Mouse (Mus musculus) midbrain, embryonic 13.5 days (tissue): ENCODE data around the gene Fbp2. TPM values are rescaled to one million over a fixed set of nuclear protein-coding genes. Genes with fewer than 3 reads are reported as not detected.

ENCODE experiments used
- ATAC-seq: fragments of 200-750 bp; cut with Nextera tagmentation; 2 replicates; pipeline ENCODE4 v1.8.0; 2017; ENCODE audit warnings: mild to moderate bottlenecking, moderate TSS enrichment, moderate library complexity
- H3K27ac ChIP-seq: fragments of 300-500 bp; sonication (generic); 2 replicates; pipeline ENCODE4 v1.5.1; 2015; ENCODE audit warnings: inconsistent platforms, mild to moderate bottlenecking, moderate library complexity
- H3K27me3 ChIP-seq: fragments of 300-500 bp; sonication (generic); 2 replicates; pipeline ENCODE4 v1.6.1; 2015; ENCODE audit warnings: mild to moderate bottlenecking, inconsistent platforms
- H3K36me3 ChIP-seq: fragments of 300-500 bp; sonication (generic); 2 replicates; pipeline ENCODE4 v1.6.1; 2015; ENCODE audit warnings: mild to moderate bottlenecking, inconsistent platforms
- H3K4me1 ChIP-seq: fragments of 300-500 bp; sonication (generic); replicated peaks from 2 replicates; pipeline ENCODE4 v1.6.1; 2015; ENCODE audit warnings: inconsistent platforms
- H3K4me2 ChIP-seq: fragments of 300-500 bp; sonication (generic); replicated peaks from 2 replicates; pipeline ENCODE4 v1.6.1; 2015; ENCODE audit warnings: moderate library complexity, mild to moderate bottlenecking, inconsistent platforms
- H3K4me3 ChIP-seq: fragments of 300-500 bp; sonication (generic); replicated peaks from 2 replicates; pipeline ENCODE4 v1.5.1; 2015; ENCODE audit warnings: mild to moderate bottlenecking, inconsistent platforms
- H3K9ac ChIP-seq: fragments of 300-500 bp; sonication (generic); replicated peaks from 2 replicates; pipeline ENCODE4 v1.6.1; 2015; ENCODE audit warnings: mild to moderate bottlenecking, inconsistent platforms
- H3K9me3 ChIP-seq: fragments of 300-500 bp; sonication (generic); 2 replicates; pipeline ENCODE4 v1.6.1; 2016; ENCODE audit warnings: mild to moderate bottlenecking, inconsistent platforms
- WGBS: fragments of 180-500 bp; shearing (Covaris S2); methylation state at CpG from one replicate; pipeline ENCODE4 v1.1.7; 2015; 5-methylcytosine and 5-hydroxymethylcytosine counted together
- polyA plus RNA-seq: library from polyadenylated mRNA; unstranded; fragments of >200 nt; fragmentation: Nextera tagmentation; extraction: Ambion mirVana; gene quantifications from 2 replicates; pipeline ENCODE4 v1.2.1, GENCODE M21; 2015

The Fbp2 gene
- polyA plus RNA-seq = 0.44 TPM in 1 of 2 replicates, not detected in the other

GRCm38 (mm10) chr13:62857941-62858915 is at the start of gene Fbp2:
Gene Fbp2, minus strand, starts transcription at chr13:62858422.
- Histone ChIP-seq H3K4me2 (no peak within 1 kb of the TSS), H3K36me3 (no peaks in the 10 kb centered on the region), H3K4me1 (no peaks in the 10 kb centered on the region), H3K27me3 (no peaks in the 10 kb centered on the region), H3K9me3 (no peaks in the 10 kb centered on the region), H3K27ac (no peak within 1 kb of the TSS), H3K4me3 (no peak within 1 kb of the TSS), H3K9ac (no peak within 1 kb of the TSS)
- WGBS = 73% methylated on average over 21 of the region's 21 CpGs
- ATAC-seq = no peak

DNA sequence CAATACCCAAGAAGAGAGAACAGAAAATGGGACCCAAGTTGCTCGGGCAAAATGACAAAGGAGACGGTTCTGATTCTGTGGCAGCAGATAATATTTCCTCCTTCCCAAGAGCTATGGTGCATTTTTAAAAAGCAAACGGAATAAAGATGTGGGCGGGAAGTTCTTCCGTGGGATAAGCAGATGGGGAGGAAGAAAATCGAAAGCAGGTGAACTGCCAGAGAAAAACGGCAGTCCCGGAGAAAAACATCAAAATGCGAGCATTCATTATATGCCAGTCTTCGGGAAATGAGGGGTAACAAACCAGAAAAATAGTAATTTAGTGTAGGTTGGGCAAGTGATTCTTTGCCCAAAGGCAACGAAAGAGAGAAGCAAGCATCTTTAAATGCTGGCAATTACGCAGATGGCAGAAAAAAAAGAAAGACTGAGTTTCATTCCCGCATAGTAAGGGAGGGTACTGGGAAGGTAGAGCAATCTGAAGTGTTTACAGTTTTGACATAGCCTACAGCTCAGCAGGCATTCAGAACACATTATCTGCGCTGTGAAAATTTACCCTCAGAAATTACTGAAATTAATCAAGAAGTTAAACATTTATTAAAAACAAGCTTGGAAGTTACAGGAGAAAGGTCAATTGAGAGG is 49.4 kb upstream of the Fbp2 start:
- WGBS = 80% methylated on average over 14 of the region's 14 CpGs
- Histone ChIP-seq H3K36me3 (no peaks in the 10 kb centered on the region), H3K4me3 (no peak overlapping the region), H3K9me3 (no peaks in the 10 kb centered on the region), H3K27ac (no peak overlapping the region), H3K4me1 (peaks cover 7% of the 10 kb centered on the region; the same call in 1 of the 2 replicates), H3K4me2 (no peak overlapping the region), H3K9ac (no peak overlapping the region), H3K27me3 (no peaks in the 10 kb centered on the region)
- ATAC-seq = no peak

- H3K4me2 ChIP-seq = no peak overlapping the region
- no peak overlapping the region for H3K4me3 ChIP-seq
- no peak overlapping the region for H3K27ac ChIP-seq
- no peaks in the 10 kb centered on the region for H3K36me3 ChIP-seq
- H3K9me3 ChIP-seq = no peaks in the 10 kb centered on the region
- no peak overlapping the region for H3K9ac ChIP-seq
- ATAC-seq = no peak
- H3K4me1 ChIP-seq = no peaks in the 10 kb centered on the region
- H3K27me3 ChIP-seq = no peaks in the 10 kb centered on the region
Observed at GRCm38 (mm10) chr13:62901139-62901538, 42.9 kb upstream of the Fbp2 start.

DNA sequence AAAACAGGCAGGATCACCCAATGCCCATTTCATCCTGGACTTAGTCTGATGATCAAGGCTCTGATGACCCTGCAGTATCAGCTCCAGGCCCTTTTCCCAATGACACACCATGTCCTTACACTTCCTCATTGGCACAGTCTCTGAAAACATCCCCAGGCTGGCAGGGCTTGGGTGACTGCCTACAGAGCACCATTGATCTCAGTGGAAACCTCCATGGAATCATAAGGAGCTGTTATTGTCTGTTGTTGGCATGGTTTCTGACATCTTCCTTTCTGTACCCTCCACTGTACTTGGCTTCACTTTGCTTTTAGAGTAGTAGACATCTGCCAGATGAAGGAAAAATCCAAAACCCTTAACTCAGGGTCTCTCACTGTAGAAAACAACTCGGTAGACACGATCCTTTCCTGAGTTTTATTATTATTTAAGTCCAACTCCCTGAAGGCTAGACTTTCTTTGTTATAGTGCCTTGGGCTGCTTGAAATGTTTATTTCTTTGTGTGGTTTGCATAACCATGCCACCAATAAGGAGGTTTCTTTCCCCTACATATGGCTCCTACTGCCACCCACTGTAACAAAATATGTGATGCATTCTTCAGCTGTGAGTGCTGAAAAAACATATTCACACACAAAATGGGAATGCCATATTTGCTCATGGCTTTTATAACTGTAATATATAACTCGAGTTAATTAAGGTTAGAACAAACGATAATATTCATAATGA is 39.9 kb upstream of the Fbp2 start:
- no peak overlapping the region for H3K4me3 ChIP-seq
- H3K27ac ChIP-seq = no peak overlapping the region
- H3K9ac ChIP-seq = no peak overlapping the region
- H3K4me1 ChIP-seq = no peaks in the 10 kb centered on the region
- no peaks in the 10 kb centered on the region for H3K36me3 ChIP-seq
- ATAC-seq = no peak
- no peak overlapping the region for H3K4me2 ChIP-seq
- 86% methylated on average over 4 of the region's 4 CpGs for WGBS
- no peaks in the 10 kb centered on the region for H3K27me3 ChIP-seq
- no peaks in the 10 kb centered on the region for H3K9me3 ChIP-seq

- Histone ChIP-seq H3K9ac (no peak overlapping the region), H3K27me3 (peaks cover 14% of the 10 kb centered on the region), H3K4me2 (no peak overlapping the region), H3K36me3 (no peaks in the 10 kb centered on the region), H3K4me3 (no peak overlapping the region), H3K4me1 (no peaks in the 10 kb centered on the region), H3K27ac (no peak overlapping the region), H3K9me3 (no peaks in the 10 kb centered on the region; the same call in 1 of the 2 replicates)
- ATAC-seq = no peak
- 88% methylated on average over 9 of the region's 9 CpGs for WGBS
Observed at GRCm38 (mm10) chr13:62893044-62893842, 35.0 kb upstream of the Fbp2 start.

- no peaks in the 10 kb centered on the region for H3K36me3 ChIP-seq
- no peak overlapping the region for H3K4me2 ChIP-seq
- no peak overlapping the region for H3K4me3 ChIP-seq
- no peak overlapping the region for H3K9ac ChIP-seq
- H3K27ac ChIP-seq = no peak overlapping the region
- peaks cover 30% of the 10 kb centered on the region for H3K27me3 ChIP-seq
- WGBS = 98% methylated on average over 2 of the region's 2 CpGs
- H3K9me3 ChIP-seq = no peaks in the 10 kb centered on the region; the same call in 1 of the 2 replicates
- ATAC-seq = no peak
- peaks cover 7% of the 10 kb centered on the region; the same call in 1 of the 2 replicates for H3K4me1 ChIP-seq
Observed at GRCm38 (mm10) chr13:62889311-62889710, 31.1 kb upstream of the Fbp2 start.

GRCm38 (mm10) chr13:62887712-62888441 is 29.7 kb upstream of the Fbp2 start, which contains the start of gene Fbp1:
Gene Fbp1, minus strand, starts transcription at chr13:62888282.
- Histone ChIP-seq H3K9me3 (no peaks in the 10 kb centered on the region; the same call in 1 of the 2 replicates), H3K27me3 (peaks cover 30% of the 10 kb centered on the region), H3K9ac (peak within 1 kb of the TSS; percentile 24; the same call in 1 of the 2 replicates), H3K4me2 (peak within 1 kb of the TSS; percentile 52), H3K27ac (no peak within 1 kb of the TSS), H3K36me3 (no peaks in the 10 kb centered on the region), H3K4me3 (peak within 1 kb of the TSS; percentile 29), H3K4me1 (peaks cover 7% of the 10 kb centered on the region; the same call in 1 of the 2 replicates)
- WGBS = 4% methylated on average over 29 of the region's 29 CpGs
- peak; percentile 11; the same call in 1 of the 2 replicates for ATAC-seq

DNA sequence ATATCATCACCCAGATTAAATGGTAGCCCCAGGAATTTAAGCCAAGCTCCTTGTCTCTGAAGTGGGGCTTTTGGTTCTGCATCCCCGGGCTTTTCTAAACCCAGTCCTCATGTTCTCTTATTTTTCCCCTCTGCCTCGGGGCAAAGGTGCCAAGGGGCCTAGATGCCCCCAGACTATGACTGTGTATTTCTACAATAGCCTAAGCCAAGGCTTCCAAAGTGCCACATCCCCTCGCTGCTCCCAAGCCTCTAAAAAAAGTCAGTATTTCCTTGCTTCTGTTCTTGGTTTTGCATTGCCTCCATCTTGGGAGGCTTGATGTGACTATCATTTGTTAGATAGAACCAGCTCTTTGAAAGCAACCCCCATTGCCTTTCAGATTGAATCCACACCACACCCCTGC is 26.3 kb upstream of the Fbp2 start:
- Histone ChIP-seq H3K4me2 (no peak overlapping the region), H3K4me3 (no peak overlapping the region), H3K4me1 (peaks cover 12% of the 10 kb centered on the region), H3K9ac (no peak overlapping the region), H3K27ac (no peak overlapping the region), H3K27me3 (peaks cover 29% of the 10 kb centered on the region), H3K9me3 (no peaks in the 10 kb centered on the region), H3K36me3 (no peaks in the 10 kb centered on the region)
- 78% methylated on average over 3 of the region's 3 CpGs for WGBS
- no peak for ATAC-seq

- Histone ChIP-seq H3K27me3 (peaks cover 23% of the 10 kb centered on the region), H3K9me3 (no peaks in the 10 kb centered on the region), H3K36me3 (no peaks in the 10 kb centered on the region), H3K4me1 (peaks cover 12% of the 10 kb centered on the region), H3K4me3 (no peak overlapping the region), H3K9ac (no peak overlapping the region), H3K27ac (no peak overlapping the region), H3K4me2 (no peak overlapping the region)
- ATAC-seq = no peak
- WGBS = 94% methylated on average over 9 of the region's 9 CpGs
Observed at GRCm38 (mm10) chr13:62883925-62884324, 25.7 kb upstream of the Fbp2 start.

- Histone ChIP-seq H3K9ac (no peak overlapping the region), H3K36me3 (no peaks in the 10 kb centered on the region), H3K4me1 (peaks cover 12% of the 10 kb centered on the region), H3K4me3 (no peak overlapping the region), H3K27ac (no peak overlapping the region), H3K4me2 (no peak overlapping the region), H3K9me3 (no peaks in the 10 kb centered on the region), H3K27me3 (peaks cover 19% of the 10 kb centered on the region)
- ATAC-seq = no peak
- WGBS = 81% methylated on average over 2 of the region's 2 CpGs
Observed at GRCm38 (mm10) chr13:62883436-62883835, 25.2 kb upstream of the Fbp2 start.

GRCm38 (mm10) chr13:62882856-62883255 is 24.6 kb upstream of the Fbp2 start:
- Histone ChIP-seq H3K9me3 (no peaks in the 10 kb centered on the region), H3K4me1 (peaks cover 9% of the 10 kb centered on the region), H3K4me3 (no peak overlapping the region), H3K4me2 (no peak overlapping the region), H3K9ac (no peak overlapping the region), H3K27me3 (peaks cover 13% of the 10 kb centered on the region), H3K36me3 (no peaks in the 10 kb centered on the region), H3K27ac (no peak overlapping the region)
- ATAC-seq = no peak
- WGBS = 82% methylated on average over 5 of the region's 5 CpGs
